Mouse (Mus musculus): ENCODE measurements around the gene Lrrc15.

Gene Lrrc15

DNA sequence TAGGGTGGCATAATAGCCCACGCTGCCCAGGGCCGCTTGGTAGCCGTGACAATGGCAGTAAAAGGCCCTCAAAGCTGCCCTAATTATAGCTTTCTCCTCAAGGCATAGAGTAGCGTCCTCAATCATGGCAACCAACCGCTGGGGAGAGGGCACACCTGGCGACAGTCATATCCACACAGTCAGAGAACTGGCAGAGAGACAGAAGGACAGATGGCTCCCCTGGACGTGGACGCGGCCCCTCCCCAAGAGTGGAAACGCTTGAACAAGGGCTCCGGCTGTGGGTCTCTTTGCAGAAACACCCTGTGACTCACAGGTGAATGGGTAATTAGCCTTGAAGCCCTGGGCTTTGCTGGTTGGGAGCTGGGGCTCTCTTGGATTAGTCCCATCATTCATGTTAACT, 4.7 kb downstream of the Lrrc15 start:
- DNase-seq (ENCODE audit: low read depth, low spot score) = no peak

- no peak for DNase-seq (ENCODE audit: low read depth, low spot score)
These were observed 7.3 kb downstream of the Lrrc15 start for GRCm38 (mm10) chr16:30275558-30276340.

DNA sequence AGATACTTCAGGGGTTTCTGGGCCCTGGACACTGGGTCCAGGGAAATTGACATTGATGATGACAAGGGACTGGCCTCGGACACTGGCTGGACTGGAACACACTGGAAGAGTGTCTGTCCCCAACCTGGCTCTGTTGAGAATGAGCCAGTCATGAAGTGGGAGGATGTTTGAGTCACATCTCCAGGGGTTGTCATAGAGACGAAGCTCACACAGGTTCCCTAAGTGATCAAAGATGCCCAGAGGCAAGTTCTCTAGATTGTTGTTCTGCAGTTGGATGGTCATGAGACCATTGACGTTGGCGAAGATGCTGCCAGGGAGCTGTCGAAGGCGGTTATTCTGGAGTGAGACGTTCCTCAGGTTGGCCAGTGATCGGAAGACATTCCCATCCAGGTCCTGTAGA, 10.0 kb downstream of the Lrrc15 start:
- no peak for DNase-seq (ENCODE audit: low read depth, low spot score)

GRCm38 (mm10) chr16:30271941-30272595, 11.0 kb downstream of the Lrrc15 start:
- no peak for DNase-seq (ENCODE audit: low read depth, low spot score)

DNA sequence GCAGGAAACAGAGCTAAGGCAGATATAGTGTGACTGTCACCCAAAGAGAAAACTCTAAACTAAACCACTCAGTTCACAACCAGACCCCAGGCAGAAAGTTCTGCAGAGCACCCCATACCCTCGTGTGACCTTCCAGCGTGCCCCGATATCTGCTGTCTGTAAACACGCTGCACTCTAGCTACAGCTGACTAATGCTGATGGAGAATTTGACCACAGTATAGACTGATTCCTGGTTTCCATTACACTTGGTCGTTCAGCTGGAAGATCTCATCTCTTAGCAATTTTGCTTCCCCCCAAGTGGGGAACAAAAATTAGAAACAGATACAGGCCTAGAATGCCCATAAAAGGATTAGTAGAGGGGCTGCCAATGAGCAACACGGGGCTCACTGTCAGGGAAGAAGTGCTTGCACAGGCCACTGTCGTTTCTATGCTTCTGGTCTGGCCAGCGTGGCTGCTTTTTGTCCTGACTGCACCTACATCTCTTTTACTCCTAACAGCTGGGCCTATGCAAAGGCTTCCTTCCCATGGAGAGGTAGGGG, 11.8 kb downstream of the Lrrc15 start:
- DNase-seq (ENCODE audit: low read depth, low spot score) = no peak

DNA sequence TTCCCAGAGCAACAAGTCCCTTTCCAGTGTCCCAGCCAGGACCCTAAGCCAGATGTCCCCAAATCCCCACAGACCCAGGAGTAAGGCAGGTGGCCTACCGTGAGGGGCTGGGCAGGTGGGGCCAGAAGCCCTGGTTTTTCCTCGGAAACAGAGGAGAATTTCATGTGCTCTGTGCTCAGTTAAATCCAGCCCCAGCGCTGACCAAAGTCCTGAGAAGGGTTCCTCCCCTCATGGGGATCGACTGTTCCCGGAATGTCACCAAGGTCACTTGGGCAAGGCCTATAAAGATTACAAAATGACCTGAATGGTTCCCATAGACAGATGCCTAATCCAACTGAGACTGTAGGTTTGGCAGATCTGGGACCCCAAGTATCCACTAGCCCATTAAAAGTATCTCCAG, 15.7 kb downstream of the Lrrc15 start, which contains the start of gene Cpn2:
TSS of gene Cpn2 (minus strand) at position 141 of the 400 bp plus-strand sequence.
- no peak for DNase-seq (ENCODE audit: low read depth, low spot score)

GRCm38 (mm10) chr16:30266561-30266960, 16.5 kb downstream of the Lrrc15 start:
- DNase-seq (ENCODE audit: low read depth, low spot score) = no peak

DNA sequence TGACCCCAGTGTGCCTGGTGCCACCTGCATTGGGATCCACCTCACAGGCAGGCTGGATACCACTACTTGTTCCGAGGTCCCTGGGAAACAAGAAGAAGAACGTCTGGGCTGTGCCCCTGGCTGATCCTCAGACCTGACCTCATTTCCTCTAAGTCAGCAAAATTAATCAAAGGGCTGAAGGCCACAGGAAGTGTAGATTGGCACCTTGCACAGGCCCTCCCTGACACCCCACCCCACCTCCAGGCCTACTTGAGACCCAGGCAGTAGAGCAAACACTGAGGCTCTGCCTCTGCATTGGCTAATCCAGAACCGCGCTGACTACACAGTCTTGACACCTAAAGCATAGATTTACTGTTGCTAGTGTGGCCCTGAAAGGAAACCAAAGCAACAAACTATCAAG, 17.4 kb downstream of the Lrrc15 start:
- no peak for DNase-seq (ENCODE audit: low read depth, low spot score)

- no peak for DNase-seq (ENCODE audit: low read depth, low spot score)
These were observed 19.9 kb downstream of the Lrrc15 start for GRCm38 (mm10) chr16:30263156-30263555.

DNA sequence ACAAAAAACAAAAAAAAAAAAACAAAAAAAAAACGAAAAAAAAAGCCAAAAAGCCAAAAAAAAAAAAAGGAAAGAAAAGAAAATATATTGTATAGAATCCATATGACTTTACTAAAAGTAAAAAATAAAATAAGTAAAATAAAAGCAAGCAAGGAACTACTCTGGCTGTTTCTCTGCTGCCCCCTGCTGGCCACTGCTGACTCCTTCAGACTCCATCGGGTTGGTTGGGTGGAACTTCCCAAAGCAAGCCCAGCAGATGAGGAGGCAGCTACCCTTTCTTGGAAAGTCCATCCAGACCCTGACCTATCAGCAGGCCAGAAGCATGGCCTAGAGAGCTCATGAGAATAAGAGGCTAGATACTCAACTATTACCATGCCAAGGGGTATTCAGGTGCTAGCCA, 20.4 kb downstream of the Lrrc15 start:
- DNase-seq (ENCODE audit: low read depth, low spot score) = peak; percentile 69

GRCm38 (mm10) chr16:30262157-30262556, 20.9 kb downstream of the Lrrc15 start:
- no peak for DNase-seq (ENCODE audit: low read depth, low spot score)

DNA sequence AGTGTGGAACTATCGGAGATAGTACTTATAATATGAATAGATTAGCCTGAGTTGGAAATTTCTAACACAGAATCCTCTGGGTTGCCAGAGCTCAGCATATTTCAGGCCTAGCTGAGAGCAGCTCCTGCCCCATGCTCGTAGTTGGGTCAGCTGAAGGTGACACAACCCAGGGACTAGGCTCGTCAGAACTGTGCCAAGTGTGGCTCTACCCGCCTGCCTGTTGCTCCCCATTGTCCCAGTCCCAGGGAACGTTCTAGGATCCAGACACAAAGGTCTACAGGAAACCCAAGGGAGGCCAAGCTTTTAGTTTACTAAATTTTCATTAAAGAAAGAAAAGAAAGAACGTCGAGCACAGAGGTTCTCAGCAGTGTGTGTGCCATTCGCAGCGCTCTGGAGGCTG, 21.7 kb downstream of the Lrrc15 start:
- no peak for DNase-seq (ENCODE audit: low read depth, low spot score)

GRCm38 (mm10) chr16:30260012-30260635, 22.9 kb downstream of the Lrrc15 start:
- DNase-seq (ENCODE audit: low read depth, low spot score) = no peak

GRCm38 (mm10) chr16:30259444-30259843, 23.6 kb downstream of the Lrrc15 start:
- DNase-seq (ENCODE audit: low read depth, low spot score) = no peak

GRCm38 (mm10) chr16:30258441-30258840, 24.6 kb downstream of the Lrrc15 start:
- no peak for DNase-seq (ENCODE audit: low read depth, low spot score)

GRCm38 (mm10) chr16:30257718-30258117, 25.3 kb downstream of the Lrrc15 start:
- no peak for DNase-seq (ENCODE audit: low read depth, low spot score)

- no peak for DNase-seq (ENCODE audit: low read depth, low spot score)
These were observed 28.0 kb downstream of the Lrrc15 start for GRCm38 (mm10) chr16:30255061-30255460.

- no peak for DNase-seq (ENCODE audit: low read depth, low spot score)
These were observed 29.2 kb downstream of the Lrrc15 start for GRCm38 (mm10) chr16:30253900-30254299.

- DNase-seq (ENCODE audit: low read depth, low spot score) = no peak
These were observed 29.7 kb downstream of the Lrrc15 start for GRCm38 (mm10) chr16:30253374-30253773.

GRCm38 (mm10) chr16:30252003-30252418, 31.0 kb downstream of the Lrrc15 start:
- peak; percentile 90 for DNase-seq (ENCODE audit: low read depth, low spot score)

DNA sequence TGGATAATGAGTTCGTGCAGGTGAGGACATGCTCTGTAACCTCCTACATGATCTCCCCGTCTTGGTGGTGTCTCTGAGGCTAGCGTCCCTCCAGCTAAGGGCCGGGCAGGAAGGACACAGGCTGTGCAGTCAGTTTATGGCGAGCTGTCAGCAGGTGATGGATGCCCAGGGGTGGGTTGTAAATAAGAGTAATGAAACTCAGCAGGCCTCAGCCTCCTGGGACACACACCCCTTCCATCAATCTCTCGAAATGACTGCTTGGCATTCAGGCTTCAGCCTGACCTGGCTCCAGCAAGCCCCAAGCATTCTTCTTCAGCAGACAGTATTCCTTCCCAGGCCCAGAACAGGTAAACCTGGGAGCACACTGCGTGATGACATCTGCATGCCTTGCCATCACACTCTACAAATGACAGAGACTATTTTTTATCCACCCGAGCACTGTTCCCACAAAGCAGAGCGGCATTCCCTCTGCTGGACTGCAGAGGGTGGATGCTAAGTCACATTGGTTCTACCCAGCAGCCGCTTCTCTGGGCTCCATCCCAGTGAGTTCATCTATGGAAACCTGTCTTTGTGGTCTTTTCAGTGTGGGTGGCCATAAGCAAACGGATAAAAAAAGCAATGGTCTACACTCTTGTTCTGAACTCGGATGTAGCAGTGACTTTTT, 38.9 kb downstream of the Lrrc15 start:
- DNase-seq (ENCODE audit: low read depth, low spot score) = no peak

DNA sequence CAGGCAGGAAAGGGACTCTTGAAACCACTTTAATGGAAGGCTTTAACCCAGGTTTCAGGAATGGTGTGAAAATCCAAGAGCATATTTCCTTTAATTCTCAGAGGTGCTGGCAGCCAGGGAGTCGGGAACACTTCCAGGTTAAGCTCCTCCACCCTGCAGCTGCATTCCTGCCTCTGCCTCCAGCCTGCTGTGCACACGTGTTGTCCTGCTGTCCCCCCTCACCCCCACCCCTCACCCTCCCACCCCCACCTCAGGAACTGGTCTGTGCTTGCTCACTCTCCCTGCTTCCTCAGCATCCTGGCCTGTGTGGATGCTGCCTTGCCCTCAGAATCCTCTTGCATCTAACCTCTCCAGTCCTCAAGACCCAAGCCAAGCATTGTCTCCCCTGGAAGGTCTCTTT, 41.4 kb downstream of the Lrrc15 start:
- no peak for DNase-seq (ENCODE audit: low read depth, low spot score)

All from ES-CJ7 (cell line).